Mouse (Mus musculus) adrenal gland (tissue): Measurements from ENCODE around the gene Plcl1.

Experiments
- intact Hi-C: fragments of 180-260 bp; cut with DNase I; formaldehyde crosslinking; loops from one replicate; pipeline ENCODE4 v1.15.1; 2025

The Plcl1 gene

GRCm38 (mm10) chr1:55792817-55793216, 387.1 kb downstream of the Plcl1 start:
- intact Hi-C loops, result no loop called here
